Mouse (Mus musculus): ENCODE results near the gene Pbx1.
A peak's percentile ranks its signal among the peaks of the same experiment; 100 is the strongest.

The Pbx1 gene

GRCm38 (mm10) chr1:168215468-168215867 is 216.6 kb downstream of the Pbx1 start:
- DNase-seq = no peak

GRCm38 (mm10) chr1:168214040-168214443 is 218.0 kb downstream of the Pbx1 start:
- DNase-seq = peak; percentile 70 to 75

GRCm38 (mm10) chr1:168213595-168213994 is 218.5 kb downstream of the Pbx1 start:
- no peak for DNase-seq

- no peak for DNase-seq
These were observed 221.7 kb downstream of the Pbx1 start for GRCm38 (mm10) chr1:168210401-168210800.

GRCm38 (mm10) chr1:168200570-168201156 is 231.4 kb downstream of the Pbx1 start:
- no peak for DNase-seq

GRCm38 (mm10) chr1:168198276-168198675 is 233.8 kb downstream of the Pbx1 start:
- DNase-seq = no peak

GRCm38 (mm10) chr1:168197908-168198258 is 234.2 kb downstream of the Pbx1 start:
- DNase-seq = no peak

GRCm38 (mm10) chr1:168197195-168197907 is 234.7 kb downstream of the Pbx1 start:
- peak in 1 of 2 experiments; percentile 19 for DNase-seq

GRCm38 (mm10) chr1:168193364-168193763 is 238.7 kb downstream of the Pbx1 start:
- no peak for DNase-seq

GRCm38 (mm10) chr1:168182816-168183215 is 249.3 kb downstream of the Pbx1 start:
- no peak for DNase-seq

GRCm38 (mm10) chr1:168180622-168181441 is 251.2 kb downstream of the Pbx1 start:
- DNase-seq = no peak

- peak in 1 of 2 experiments; percentile 26 for DNase-seq
These were observed 252.4 kb downstream of the Pbx1 start for GRCm38 (mm10) chr1:168179691-168180090.

- DNase-seq = no peak
These were observed 253.5 kb downstream of the Pbx1 start for GRCm38 (mm10) chr1:168178611-168179010.

- no peak for DNase-seq
These were observed 256.5 kb downstream of the Pbx1 start for GRCm38 (mm10) chr1:168175586-168175985.

- DNase-seq = no peak
These were observed 262.3 kb downstream of the Pbx1 start for GRCm38 (mm10) chr1:168169791-168170190.

- no peak for DNase-seq
These were observed 262.9 kb downstream of the Pbx1 start for GRCm38 (mm10) chr1:168169052-168169779.

GRCm38 (mm10) chr1:168167781-168168180 is 264.3 kb downstream of the Pbx1 start:
- DNase-seq = no peak

GRCm38 (mm10) chr1:168166841-168167240 is 265.2 kb downstream of the Pbx1 start:
- no peak for DNase-seq

GRCm38 (mm10) chr1:168164945-168165344 is 267.1 kb downstream of the Pbx1 start:
- no peak for DNase-seq

- no peak for DNase-seq
These were observed 268.4 kb downstream of the Pbx1 start for GRCm38 (mm10) chr1:168163521-168164233.

GRCm38 (mm10) chr1:168139138-168139682 is 292.9 kb downstream of the Pbx1 start:
- no peak for DNase-seq

GRCm38 (mm10) chr1:168138669-168139068 is 293.4 kb downstream of the Pbx1 start:
- no peak for DNase-seq
